Mouse (Mus musculus): ENCODE measurements around the gene Rgs7. TPM values are rescaled to one million over a fixed set of nuclear protein-coding genes. Genes with fewer than 3 reads are reported as not detected.

The Rgs7 gene
- polyA plus RNA-seq, 1 experiment = 0.16 TPM

GRCm38 (mm10) chr1:175426393-175426792 lies 65.9 kb downstream of the Rgs7 start:
- Histone ChIP-seq H3K36me3 (ENCODE audit: control insufficient read depth, insufficient read depth) (no peaks in the 10 kb centered on the region), H3K79me2 (ENCODE audit: control insufficient read depth, insufficient read depth) (no peaks in the 10 kb centered on the region), H3K27me3 (ENCODE audit: control insufficient read depth, insufficient read depth, insufficient read length) (no peaks in the 10 kb centered on the region), H3K4me3 (no peak overlapping the region), H3ac (ENCODE audit: control insufficient read depth, insufficient read length) (no peak overlapping the region), H3K4me2 (ENCODE audit: low read depth) (no peak overlapping the region)
- TF ChIP-seq USF1 (IDR thresholded peaks at IDR 0.05; ENCODE audit: low read depth) (no peak), REST (IDR thresholded peaks at IDR 0.05; ENCODE audit: insufficient read depth, insufficient read length) (no peak), CEBPB (IDR thresholded peaks at IDR 0.05; ENCODE audit: insufficient read depth, poor library complexity, severe bottlenecking) (no peak), MAX (IDR thresholded peaks at IDR 0.05; ENCODE audit: low read depth) (no peak), TCF3 (IDR thresholded peaks at IDR 0.05; ENCODE audit: insufficient read length, low read depth) (no peak), MYOG (IDR thresholded peaks at IDR 0.05; ENCODE audit: control insufficient read depth in 1 of 3, insufficient read depth in 1 of 3, insufficient read length in 2 of 3, low read depth in 2 of 3) (no peak), POLR2AphosphoS2 (IDR thresholded peaks at IDR 0.05; ENCODE audit: insufficient read length, low read depth) (no peak), POLR2A (IDR thresholded peaks at IDR 0.05; ENCODE audit: insufficient read length, low read depth) (no peak)

DNA sequence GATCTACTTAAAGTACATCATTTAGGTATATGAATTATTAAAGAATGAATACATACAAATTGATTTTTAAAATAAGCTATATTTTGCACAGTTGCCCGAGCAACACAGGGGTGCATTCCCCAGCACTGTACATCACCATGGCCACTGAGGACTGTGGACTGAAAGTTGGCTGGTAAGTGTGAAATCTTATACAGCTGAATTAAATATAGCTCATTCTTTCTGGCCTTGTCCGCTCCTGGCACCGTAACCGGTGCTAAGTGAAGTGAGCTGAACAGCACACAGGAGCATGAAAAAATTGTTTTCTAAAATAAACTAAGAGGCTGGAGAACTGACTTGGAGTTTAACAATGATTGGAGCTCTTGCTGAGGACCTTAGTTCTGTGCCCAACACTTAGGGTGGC lies 71.4 kb downstream of the Rgs7 start:
- Histone ChIP-seq H3K4me3 (no peak overlapping the region), H3K79me2 (ENCODE audit: control insufficient read depth, insufficient read depth) (no peaks in the 10 kb centered on the region), H3K27me3 (ENCODE audit: control insufficient read depth, insufficient read depth, insufficient read length) (no peaks in the 10 kb centered on the region), H3ac (ENCODE audit: control insufficient read depth, insufficient read length) (no peak overlapping the region), H3K36me3 (ENCODE audit: control insufficient read depth, insufficient read depth) (no peaks in the 10 kb centered on the region), H3K4me2 (ENCODE audit: low read depth) (no peak overlapping the region)
- TF ChIP-seq SRF (IDR thresholded peaks at IDR 0.05; ENCODE audit: control insufficient read depth, insufficient read length, low read depth) (no peak), MAX (IDR thresholded peaks at IDR 0.05; ENCODE audit: low read depth) (no peak), TCF12 (IDR thresholded peaks at IDR 0.05; ENCODE audit: insufficient read depth, poor library complexity, severe bottlenecking) (no peak), USF1 (IDR thresholded peaks at IDR 0.05; ENCODE audit: low read depth) (no peak), POLR2A (IDR thresholded peaks at IDR 0.05; ENCODE audit: insufficient read length, low read depth) (no peak), MYOG (IDR thresholded peaks at IDR 0.05; ENCODE audit: control insufficient read depth in 1 of 3, insufficient read depth in 1 of 3, insufficient read length in 2 of 3, low read depth in 2 of 3) (no peak), E2F4 (IDR thresholded peaks at IDR 0.05; ENCODE audit: insufficient read depth) (no peak), MYOD1 (IDR thresholded peaks at IDR 0.05; ENCODE audit: control insufficient read depth in 1 of 3, insufficient read length in 2 of 3, low read depth in 2 of 3) (no peak)

DNA sequence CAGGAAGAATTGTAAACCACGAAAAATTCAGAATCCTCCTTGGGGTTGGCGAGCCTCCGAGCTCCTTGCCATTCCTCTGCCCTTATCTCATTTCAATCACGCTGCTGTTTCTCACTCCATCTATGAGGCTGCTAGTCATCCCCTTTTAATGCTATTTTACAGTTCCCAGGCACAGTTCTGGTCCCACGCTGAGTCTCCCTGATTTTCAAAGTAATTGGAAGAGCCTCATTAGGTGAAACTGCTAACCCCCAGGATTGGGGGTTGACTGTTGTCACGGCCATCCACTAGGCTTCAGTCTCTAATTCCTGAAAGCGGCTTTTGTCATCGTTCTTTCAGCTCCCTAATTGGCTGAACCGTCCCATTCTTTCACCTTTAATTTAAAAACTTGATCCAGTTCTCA lies 76.6 kb downstream of the Rgs7 start:
- Histone ChIP-seq H3K36me3 (ENCODE audit: control insufficient read depth, insufficient read depth) (no peaks in the 10 kb centered on the region), H3K79me2 (ENCODE audit: control insufficient read depth, insufficient read depth) (no peaks in the 10 kb centered on the region), H3K4me3 (no peak overlapping the region), H3ac (ENCODE audit: control insufficient read depth, insufficient read length) (no peak overlapping the region), H3K27me3 (ENCODE audit: control insufficient read depth, insufficient read depth, insufficient read length) (no peaks in the 10 kb centered on the region), H3K4me2 (ENCODE audit: low read depth) (no peak overlapping the region)
- TF ChIP-seq POLR2AphosphoS2 (IDR thresholded peaks at IDR 0.05; ENCODE audit: insufficient read length, low read depth) = no peak
- no peak for TF ChIP-seq USF1 (IDR thresholded peaks at IDR 0.05; ENCODE audit: low read depth)
- TF ChIP-seq MYOG (IDR thresholded peaks at IDR 0.05; ENCODE audit: control insufficient read depth in 1 of 3, insufficient read depth in 1 of 3, insufficient read length in 2 of 3, low read depth in 2 of 3) = no peak
- TF ChIP-seq REST (IDR thresholded peaks at IDR 0.05; ENCODE audit: insufficient read depth, insufficient read length) = no peak
- no peak for TF ChIP-seq MYOD1 (IDR thresholded peaks at IDR 0.05; ENCODE audit: control insufficient read depth in 1 of 3, insufficient read length in 2 of 3, low read depth in 2 of 3)
- TF ChIP-seq MAX (IDR thresholded peaks at IDR 0.05; ENCODE audit: low read depth) = no peak
- TF ChIP-seq E2F4 (IDR thresholded peaks at IDR 0.05; ENCODE audit: insufficient read depth) = no peak
- no peak for TF ChIP-seq SRF (IDR thresholded peaks at IDR 0.05; ENCODE audit: control insufficient read depth, insufficient read length, low read depth)
- TF ChIP-seq TCF12 (IDR thresholded peaks at IDR 0.05; ENCODE audit: insufficient read depth, poor library complexity, severe bottlenecking) = no peak

GRCm38 (mm10) chr1:175410399-175410798 lies 81.9 kb downstream of the Rgs7 start:
- H3K4me3 ChIP-seq = no peak overlapping the region
- TF ChIP-seq REST (IDR thresholded peaks at IDR 0.05; ENCODE audit: insufficient read depth, insufficient read length) (no peak), POLR2AphosphoS2 (IDR thresholded peaks at IDR 0.05; ENCODE audit: insufficient read length, low read depth) (no peak), USF1 (IDR thresholded peaks at IDR 0.05; ENCODE audit: low read depth) (no peak), E2F4 (IDR thresholded peaks at IDR 0.05; ENCODE audit: insufficient read depth) (no peak), MYOG (IDR thresholded peaks at IDR 0.05; ENCODE audit: control insufficient read depth in 1 of 3, insufficient read depth in 1 of 3, insufficient read length in 2 of 3, low read depth in 2 of 3) (no peak), CEBPB (IDR thresholded peaks at IDR 0.05; ENCODE audit: insufficient read depth, poor library complexity, severe bottlenecking) (no peak), MYOD1 (IDR thresholded peaks at IDR 0.05; ENCODE audit: control insufficient read depth in 1 of 3, insufficient read length in 2 of 3, low read depth in 2 of 3) (no peak), TCF12 (IDR thresholded peaks at IDR 0.05; ENCODE audit: insufficient read depth, poor library complexity, severe bottlenecking) (no peak), POLR2A (IDR thresholded peaks at IDR 0.05; ENCODE audit: insufficient read length, low read depth) (no peak), TCF3 (IDR thresholded peaks at IDR 0.05; ENCODE audit: insufficient read length, low read depth) (no peak)
- no peaks in the 10 kb centered on the region for H3K27me3 ChIP-seq (ENCODE audit: control insufficient read depth, insufficient read depth, insufficient read length)
- H3ac ChIP-seq (ENCODE audit: control insufficient read depth, insufficient read length) = no peak overlapping the region
- H3K79me2 ChIP-seq (ENCODE audit: control insufficient read depth, insufficient read depth) = no peaks in the 10 kb centered on the region
- H3K36me3 ChIP-seq (ENCODE audit: control insufficient read depth, insufficient read depth) = no peaks in the 10 kb centered on the region
- no peak overlapping the region for H3K4me2 ChIP-seq (ENCODE audit: low read depth)

GRCm38 (mm10) chr1:175391894-175392293 lies 100.4 kb downstream of the Rgs7 start:
- no peak overlapping the region for H3K4me2 ChIP-seq (ENCODE audit: low read depth)
- no peaks in the 10 kb centered on the region for H3K27me3 ChIP-seq (ENCODE audit: control insufficient read depth, insufficient read depth, insufficient read length)
- H3K79me2 ChIP-seq (ENCODE audit: control insufficient read depth, insufficient read depth) = no peaks in the 10 kb centered on the region
- TF ChIP-seq CEBPB (IDR thresholded peaks at IDR 0.05; ENCODE audit: insufficient read depth, poor library complexity, severe bottlenecking) = no peak
- TF ChIP-seq MYOD1 (IDR thresholded peaks at IDR 0.05; ENCODE audit: control insufficient read depth in 1 of 3, insufficient read length in 2 of 3, low read depth in 2 of 3) = no peak
- TF ChIP-seq SRF (IDR thresholded peaks at IDR 0.05; ENCODE audit: control insufficient read depth, insufficient read length, low read depth) = no peak
- no peak for TF ChIP-seq MAX (IDR thresholded peaks at IDR 0.05; ENCODE audit: low read depth)
- TF ChIP-seq POLR2A (IDR thresholded peaks at IDR 0.05; ENCODE audit: insufficient read length, low read depth) = no peak
- no peak for TF ChIP-seq REST (IDR thresholded peaks at IDR 0.05; ENCODE audit: insufficient read depth, insufficient read length)
- no peak for TF ChIP-seq USF1 (IDR thresholded peaks at IDR 0.05; ENCODE audit: low read depth)
- no peak for TF ChIP-seq MYOG (IDR thresholded peaks at IDR 0.05; ENCODE audit: control insufficient read depth in 1 of 3, insufficient read depth in 1 of 3, insufficient read length in 2 of 3, low read depth in 2 of 3)
- TF ChIP-seq TCF12 (IDR thresholded peaks at IDR 0.05; ENCODE audit: insufficient read depth, poor library complexity, severe bottlenecking) = no peak
- no peak for TF ChIP-seq E2F4 (IDR thresholded peaks at IDR 0.05; ENCODE audit: insufficient read depth)
- H3K4me3 ChIP-seq = no peak overlapping the region
- no peak overlapping the region for H3ac ChIP-seq (ENCODE audit: control insufficient read depth, insufficient read length)
- no peaks in the 10 kb centered on the region for H3K36me3 ChIP-seq (ENCODE audit: control insufficient read depth, insufficient read depth)
